Mouse (Mus musculus) liver, embryonic 14.5 days (tissue): ENCODE data around the gene Slc9a5.

Source experiments
- CTCF ChIP-seq: IDR thresholded peaks from 2 replicates; pipeline ENCODE4 v1.5.1; 2016; ENCODE audit warnings: antibody characterized with exemption, low read depth, control low read depth
- EP300 ChIP-seq: IDR thresholded peaks from 2 replicates; pipeline ENCODE4 v1.6.1; 2016; ENCODE audit warnings: antibody characterized with exemption, low read depth

GRCm38 (mm10) chr8:105408331-105408730 is 59.7 kb downstream of the Slc9a5 start:
- TF ChIP-seq CTCF: no peak
- TF ChIP-seq EP300: no peak
